Mouse (Mus musculus) hindbrain, embryonic 13.5 days (tissue): Measurements from ENCODE around the gene Zpr1. TPM values are rescaled to one million over a fixed set of nuclear protein-coding genes. Genes with fewer than 3 reads are reported as not detected.

ENCODE experiments used
- ATAC-seq: fragments of 200-750 bp; cut with Nextera tagmentation; 2 replicates; pipeline ENCODE4 v1.8.0; 2017; ENCODE audit warnings: moderate TSS enrichment; ENCODE audit not compliant: low FRiP score
- H3K27ac ChIP-seq: fragments of 300-500 bp; sonication (generic); 2 replicates; pipeline ENCODE4 v1.5.1; 2015; ENCODE audit warnings: inconsistent platforms, mild to moderate bottlenecking, moderate library complexity
- H3K27me3 ChIP-seq: fragments of 300-500 bp; sonication (generic); 2 replicates; pipeline ENCODE4 v1.6.1; 2015; ENCODE audit warnings: mild to moderate bottlenecking, inconsistent platforms
- H3K36me3 ChIP-seq: fragments of 300-500 bp; sonication (generic); 2 replicates; pipeline ENCODE4 v1.6.1; 2015; ENCODE audit warnings: mild to moderate bottlenecking, inconsistent platforms
- H3K4me1 ChIP-seq: fragments of 300-500 bp; sonication (generic); replicated peaks from 2 replicates; pipeline ENCODE4 v1.6.1; 2015; ENCODE audit warnings: inconsistent platforms
- H3K4me2 ChIP-seq: fragments of 300-500 bp; sonication (generic); 2 replicates; pipeline ENCODE4 v1.6.1; 2015; ENCODE audit warnings: inconsistent platforms, mild to moderate bottlenecking, moderate library complexity
- H3K4me3 ChIP-seq: fragments of 300-500 bp; sonication (generic); 2 replicates; pipeline ENCODE4 v1.5.1; 2015; ENCODE audit warnings: mild to moderate bottlenecking, inconsistent platforms
- H3K9ac ChIP-seq: fragments of 300-500 bp; sonication (generic); 2 replicates; pipeline ENCODE4 v1.6.1; 2015; ENCODE audit warnings: mild to moderate bottlenecking, inconsistent platforms
- H3K9me3 ChIP-seq: fragments of 300-500 bp; sonication (generic); 2 replicates; pipeline ENCODE4 v1.6.1; 2016; ENCODE audit warnings: inconsistent platforms
- WGBS: fragments of 180-500 bp; shearing (Covaris S2); methylation state at CpG from one replicate; pipeline ENCODE4 v1.1.7; 2015; 5-methylcytosine and 5-hydroxymethylcytosine counted together
- polyA plus RNA-seq: library from polyadenylated mRNA; unstranded; fragments of >200 nt; fragmentation: Nextera tagmentation; extraction: Ambion mirVana; gene quantifications from 2 replicates; pipeline ENCODE4 v1.2.1, GENCODE M21; 2015

Gene Zpr1
- polyA plus RNA-seq, 1 experiment from 2014 or later, result 60.2 TPM

- Histone ChIP-seq H3K4me1 (0 out of 2 replicates have a peak, but pooled peaks cover 6% of the 10 kb centered on the region), H3K4me3 (no peak overlapping the region), H3K9ac (no peak overlapping the region), H3K27me3 (0 out of 2 replicates have a peak, but pooled peaks cover 8% of the 10 kb centered on the region), H3K36me3 (no peaks in the 10 kb centered on the region), H3K27ac (no peak overlapping the region), H3K9me3 (no peaks in the 10 kb centered on the region), H3K4me2 (no peak overlapping the region)
- WGBS, result 95% methylated on average over 7 of the region's 7 CpGs
- no peak for ATAC-seq
These were observed 34.0 kb upstream of the Zpr1 start for GRCm38 (mm10) chr9:46238850-46239249.

- H3K4me3 ChIP-seq, result no peak within 1 kb of the TSS
- no peak within 1 kb of the TSS for H3K27ac ChIP-seq
- H3K4me1 ChIP-seq, result 0 out of 2 replicates have a peak, but pooled peaks cover 6% of the 10 kb centered on the region
- no peaks in the 10 kb centered on the region for H3K9me3 ChIP-seq
- no peak within 1 kb of the TSS for H3K9ac ChIP-seq
- H3K36me3 ChIP-seq, result no peaks in the 10 kb centered on the region
- no peak within 1 kb of the TSS for H3K4me2 ChIP-seq
- 0 out of 2 replicates have a peak, but pooled peaks cover 8% of the 10 kb centered on the region for H3K27me3 ChIP-seq
- WGBS, result 76% methylated on average over 7 of the region's 7 CpGs
- ATAC-seq, result no peak
These were observed 32.2 kb upstream of the Zpr1 start, which contains the start of gene Apoa4 for GRCm38 (mm10) chr9:46240526-46241153. Gene Apoa4 (plus strand): TSS chr9:46240696.

GRCm38 (mm10) chr9:46241818-46242217, 31.0 kb upstream of the Zpr1 start:
- H3K4me2 ChIP-seq, result no peak overlapping the region
- H3K4me3 ChIP-seq, result no peak overlapping the region
- 0 out of 2 replicates have a peak, but pooled peaks cover 6% of the 10 kb centered on the region for H3K4me1 ChIP-seq
- 85% methylated on average over 2 of the region's 2 CpGs for WGBS
- H3K36me3 ChIP-seq, result no peaks in the 10 kb centered on the region
- ATAC-seq, result no peak
- H3K9ac ChIP-seq, result no peak overlapping the region
- 0 out of 2 replicates have a peak, but pooled peaks cover 8% of the 10 kb centered on the region for H3K27me3 ChIP-seq
- no peaks in the 10 kb centered on the region for H3K9me3 ChIP-seq
- no peak overlapping the region for H3K27ac ChIP-seq

- Histone ChIP-seq H3K9ac (no peak overlapping the region), H3K4me2 (no peak overlapping the region), H3K27me3 (0 out of 2 replicates have a peak, but pooled peaks cover 8% of the 10 kb centered on the region), H3K4me1 (0 out of 2 replicates have a peak, but pooled peaks cover 6% of the 10 kb centered on the region), H3K36me3 (no peaks in the 10 kb centered on the region), H3K4me3 (no peak overlapping the region), H3K9me3 (no peaks in the 10 kb centered on the region), H3K27ac (no peak overlapping the region)
- no peak for ATAC-seq
- 64% methylated on average over 4 of the region's 4 CpGs for WGBS
These were observed 29.7 kb upstream of the Zpr1 start for GRCm38 (mm10) chr9:46243122-46243521.

DNA sequence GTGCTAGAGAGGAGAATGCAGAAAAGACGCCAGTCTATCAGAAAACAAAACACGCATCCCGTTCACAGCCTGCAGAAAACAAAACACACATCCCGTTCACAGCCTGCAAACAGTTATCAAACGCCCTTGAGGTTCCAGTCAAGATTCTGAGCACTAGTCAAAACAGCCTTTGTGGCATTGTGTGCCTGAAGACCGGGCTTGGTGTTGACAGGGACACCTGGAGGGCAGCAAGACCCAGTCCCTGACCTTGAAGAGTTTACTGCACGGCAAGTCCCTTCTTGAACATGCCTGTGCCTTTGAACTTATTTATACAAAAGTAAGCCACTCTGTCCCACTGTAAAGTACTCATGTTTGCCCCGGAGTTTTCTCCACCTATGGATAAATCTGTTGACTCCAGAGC, 29.3 kb upstream of the Zpr1 start:
- ATAC-seq, result no peak
- no peaks in the 10 kb centered on the region for H3K36me3 ChIP-seq

GRCm38 (mm10) chr9:46246752-46247324, 26.0 kb upstream of the Zpr1 start:
- no peak for ATAC-seq
- H3K4me1 ChIP-seq, result 0 out of 2 replicates have a peak, but pooled peaks cover 6% of the 10 kb centered on the region
- 0 out of 2 replicates have a peak, but pooled peaks cover 8% of the 10 kb centered on the region for H3K27me3 ChIP-seq
- H3K36me3 ChIP-seq, result no peaks in the 10 kb centered on the region
- H3K9me3 ChIP-seq, result no peaks in the 10 kb centered on the region
- H3K4me3 ChIP-seq, result no peak overlapping the region
- H3K9ac ChIP-seq, result no peak overlapping the region
- no peak overlapping the region for H3K4me2 ChIP-seq
- WGBS, result 22% methylated on average over 11 of the region's 11 CpGs
- H3K27ac ChIP-seq, result no peak overlapping the region

More for the DNA sequence above, 29.3 kb upstream of the Zpr1 start:
- H3K4me3 ChIP-seq, result no peak overlapping the region
- no peak overlapping the region for H3K9ac ChIP-seq
- 0 out of 2 replicates have a peak, but pooled peaks cover 8% of the 10 kb centered on the region for H3K27me3 ChIP-seq
- 65% methylated on average over 8 of the region's 8 CpGs for WGBS
- no peak overlapping the region for H3K27ac ChIP-seq
- H3K9me3 ChIP-seq, result no peaks in the 10 kb centered on the region
- 0 out of 2 replicates have a peak, but pooled peaks cover 6% of the 10 kb centered on the region for H3K4me1 ChIP-seq
- H3K4me2 ChIP-seq, result no peak overlapping the region

- no peak for ATAC-seq
- Histone ChIP-seq H3K9ac (no peak overlapping the region), H3K4me3 (no peak overlapping the region), H3K27me3 (0 out of 2 replicates have a peak, but pooled peaks cover 2% of the 10 kb centered on the region), H3K9me3 (no peaks in the 10 kb centered on the region), H3K4me1 (no peaks in the 10 kb centered on the region; the same call in 1 of the 2 replicates), H3K27ac (no peak overlapping the region), H3K36me3 (no peaks in the 10 kb centered on the region), H3K4me2 (no peak overlapping the region)
- WGBS, result 93% methylated on average over 7 of the region's 7 CpGs
These were observed 16.7 kb upstream of the Zpr1 start for GRCm38 (mm10) chr9:46256177-46256576.

DNA sequence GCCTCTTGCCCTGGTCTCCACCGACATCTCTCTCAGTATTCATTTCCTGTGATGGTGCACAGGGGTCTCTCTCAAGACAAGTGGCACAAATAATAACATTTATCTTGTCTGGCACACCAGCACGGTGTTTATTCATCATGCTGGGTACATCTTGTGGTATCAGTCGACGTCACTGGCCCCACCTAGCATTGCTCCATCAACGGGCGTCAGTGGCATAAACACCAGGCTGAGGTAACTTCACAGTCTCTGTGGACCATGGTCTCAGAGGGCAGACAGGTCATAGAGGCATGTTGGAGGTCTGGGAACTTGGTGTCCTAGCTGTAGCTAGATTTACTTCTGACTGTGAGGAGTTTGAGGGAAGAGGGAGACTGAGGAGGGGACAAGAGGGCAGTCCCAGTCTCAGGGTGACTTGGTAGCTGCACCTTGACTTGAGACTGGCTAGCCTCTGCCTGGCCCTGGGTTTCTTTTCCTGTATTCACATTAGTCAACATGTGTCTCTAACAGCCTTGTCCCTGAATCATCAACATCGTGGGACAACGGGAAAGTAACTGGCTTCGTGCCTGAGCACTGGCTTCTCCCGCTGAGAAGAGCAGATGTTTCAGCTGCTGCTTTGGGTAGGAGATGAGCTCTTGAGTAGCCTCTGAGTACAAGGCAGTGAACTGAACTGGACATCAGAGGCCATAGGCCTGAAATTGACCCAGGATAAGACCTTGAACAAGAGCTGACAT, 16.0 kb upstream of the Zpr1 start:
- WGBS, result 91% methylated on average over 10 of the region's 10 CpGs

DNA sequence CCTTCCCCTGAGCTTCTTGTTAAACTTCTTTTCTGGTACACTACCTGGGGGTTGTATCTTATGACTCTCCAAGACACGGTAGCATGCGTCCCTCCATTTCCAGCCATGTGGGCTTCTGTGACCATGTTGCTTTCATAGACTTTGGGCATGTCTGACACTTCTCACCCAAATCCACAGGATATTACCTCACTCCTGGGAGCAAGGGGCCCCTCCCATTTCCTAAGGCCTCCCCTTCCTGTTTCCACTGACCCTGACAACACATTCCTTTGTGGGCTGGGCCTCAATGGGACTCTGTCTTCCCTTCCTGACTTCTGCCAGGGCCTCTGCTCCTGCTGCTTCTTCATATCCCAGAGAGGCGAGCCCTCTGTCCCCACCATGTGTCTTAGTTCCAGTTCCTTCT, 15.3 kb upstream of the Zpr1 start:
- Histone ChIP-seq H3K9me3 (no peaks in the 10 kb centered on the region), H3K9ac (no peak overlapping the region), H3K27ac (no peak overlapping the region), H3K27me3 (0 out of 2 replicates have a peak, but pooled peaks cover 2% of the 10 kb centered on the region), H3K4me3 (no peak overlapping the region), H3K36me3 (no peaks in the 10 kb centered on the region), H3K4me1 (no peaks in the 10 kb centered on the region; the same call in 1 of the 2 replicates), H3K4me2 (no peak overlapping the region)
- ATAC-seq, result no peak
- 87% methylated on average over 3 of the region's 3 CpGs for WGBS

More for the DNA sequence above, 16.0 kb upstream of the Zpr1 start:
- Histone ChIP-seq H3K36me3 (no peaks in the 10 kb centered on the region), H3K4me2 (no peak overlapping the region), H3K9ac (no peak overlapping the region), H3K4me1 (no peaks in the 10 kb centered on the region; the same call in 1 of the 2 replicates), H3K9me3 (no peaks in the 10 kb centered on the region), H3K27ac (no peak overlapping the region), H3K4me3 (no peak overlapping the region), H3K27me3 (0 out of 2 replicates have a peak, but pooled peaks cover 2% of the 10 kb centered on the region)
- no peak for ATAC-seq

- Histone ChIP-seq H3K9me3 (no peaks in the 10 kb centered on the region), H3K9ac (no peak overlapping the region), H3K27ac (no peak overlapping the region), H3K4me3 (no peak overlapping the region), H3K4me2 (no peak overlapping the region), H3K27me3 (0 out of 2 replicates have a peak, but pooled peaks cover 2% of the 10 kb centered on the region), H3K36me3 (no peaks in the 10 kb centered on the region), H3K4me1 (no peaks in the 10 kb centered on the region; the same call in 1 of the 2 replicates)
- ATAC-seq, result no peak
- WGBS, result 88% methylated on average over 6 of the region's 6 CpGs
These were observed 13.8 kb upstream of the Zpr1 start for GRCm38 (mm10) chr9:46259111-46259510.

DNA sequence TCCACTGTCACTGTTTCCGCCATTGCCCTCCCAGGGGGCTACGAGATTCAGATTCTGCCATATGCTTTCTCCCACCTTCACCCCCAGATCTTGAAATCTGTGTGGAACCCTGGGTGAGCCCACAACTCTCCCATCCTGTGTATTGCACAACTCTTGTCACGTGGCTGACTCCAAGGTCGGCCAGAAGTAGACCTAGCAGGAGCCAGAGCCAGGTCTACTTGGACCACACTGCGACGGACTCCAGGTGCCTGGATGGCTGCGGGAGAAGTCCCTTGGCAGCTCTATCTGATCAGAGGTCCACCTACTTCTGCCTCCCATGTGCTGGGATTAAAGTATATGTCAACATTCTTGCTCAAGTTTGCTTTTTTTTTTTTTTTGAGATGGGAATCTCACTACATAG, 11.7 kb upstream of the Zpr1 start:
- Histone ChIP-seq H3K27ac (no peak overlapping the region), H3K4me2 (no peak overlapping the region), H3K4me3 (no peak overlapping the region), H3K27me3 (0 out of 2 replicates have a peak, but pooled peaks cover 2% of the 10 kb centered on the region), H3K9me3 (no peaks in the 10 kb centered on the region), H3K36me3 (no peaks in the 10 kb centered on the region), H3K4me1 (no peaks in the 10 kb centered on the region), H3K9ac (no peak overlapping the region)
- ATAC-seq, result no peak
- 91% methylated on average over 7 of the region's 7 CpGs for WGBS

GRCm38 (mm10) chr9:46268343-46268873, 4.5 kb upstream of the Zpr1 start, which contains the start of gene Apoa5:
Gene Apoa5 (plus strand): TSS chr9:46268633.
- Histone ChIP-seq H3K4me2 (no peak within 1 kb of the TSS), H3K4me1 (peaks cover 11% of the 10 kb centered on the region), H3K36me3 (no peaks in the 10 kb centered on the region), H3K9ac (no peak within 1 kb of the TSS), H3K27me3 (peaks cover 36% of the 10 kb centered on the region), H3K9me3 (no peaks in the 10 kb centered on the region), H3K4me3 (no peak within 1 kb of the TSS), H3K27ac (no peak within 1 kb of the TSS)
- 66% methylated on average over 7 of the region's 7 CpGs for WGBS
- no peak for ATAC-seq
